Mouse (Mus musculus) forebrain, embryonic 14.5 days (tissue): Measurements from ENCODE around the gene Grik4. TPM values are rescaled to one million over a fixed set of nuclear protein-coding genes. Genes with fewer than 3 reads are reported as not detected.

Experiments
- ATAC-seq: fragments of 200-750 bp; cut with Nextera tagmentation; 2 replicates; pipeline ENCODE4 v1.8.0; 2017; ENCODE audit warnings: mild to moderate bottlenecking, moderate library complexity
- DNase-seq: peaks from one replicate; pipeline ENCODE4 v3.0.0-alpha.2; 2015; ENCODE audit warnings: low spot score
- H3K27ac ChIP-seq: fragments of 300-500 bp; sonication (generic); 2 replicates; pipeline ENCODE4 v1.5.1; 2014; ENCODE audit warnings: low read depth, mild to moderate bottlenecking, control low read depth, low read length, moderate library complexity
- H3K27me3 ChIP-seq: fragments of 300-500 bp; sonication (generic); replicated peaks from 2 replicates; pipeline ENCODE4 v1.6.1; 2014; ENCODE audit warnings: low read length, control low read depth, mixed read lengths; ENCODE audit not compliant: control insufficient read depth, insufficient read depth
- H3K36me3 ChIP-seq: fragments of 300-500 bp; sonication (generic); 2 replicates; pipeline ENCODE4 v1.6.1; 2014; ENCODE audit warnings: low read length, control low read depth; ENCODE audit not compliant: control insufficient read depth, insufficient read depth
- H3K4me1 ChIP-seq: fragments of 300-500 bp; sonication (generic); 2 replicates; pipeline ENCODE4 v1.6.1; 2014; ENCODE audit warnings: antibody characterized with exemption, low read length, control low read depth; ENCODE audit not compliant: control insufficient read depth, insufficient read depth
- H3K4me2 ChIP-seq: fragments of 300-500 bp; sonication (generic); 2 replicates; pipeline ENCODE4 v1.6.1; 2014; ENCODE audit warnings: mild to moderate bottlenecking, control low read depth, low read length
- H3K4me3 ChIP-seq: fragments of 300-500 bp; sonication (generic); 2 replicates; pipeline ENCODE4 v1.5.1; 2014; ENCODE audit warnings: low read depth, low read length, control low read depth
- H3K9ac ChIP-seq: fragments of 300-500 bp; sonication (generic); 2 replicates; pipeline ENCODE4 v1.6.1; 2014; ENCODE audit warnings: mild to moderate bottlenecking, low read length, control low read depth, moderate library complexity
- H3K9me3 ChIP-seq: fragments of 300-500 bp; sonication (generic); replicated peaks from 2 replicates; pipeline ENCODE4 v1.6.1; 2016; ENCODE audit warnings: low read length, control low read depth, mixed read lengths; ENCODE audit not compliant: control insufficient read depth
- WGBS: fragments of 180-500 bp; shearing (Covaris S2); extraction: QIAGEN DNeasy Blood & Tissue Kit; methylation state at CpG from one replicate; pipeline ENCODE4 v1.1.7; 2014; 5-methylcytosine and 5-hydroxymethylcytosine counted together
- polyA plus RNA-seq: library from polyadenylated mRNA; unstranded; fragments of >200 nt; fragmentation: Nextera tagmentation; extraction: Ambion mirVana; gene quantifications from 2 replicates; pipeline ENCODE4 v1.2.1, GENCODE M21; 2014

Grik4 gene
- polyA plus RNA-seq, 1 experiment from 2014 or later, result 1.4 TPM

DNA sequence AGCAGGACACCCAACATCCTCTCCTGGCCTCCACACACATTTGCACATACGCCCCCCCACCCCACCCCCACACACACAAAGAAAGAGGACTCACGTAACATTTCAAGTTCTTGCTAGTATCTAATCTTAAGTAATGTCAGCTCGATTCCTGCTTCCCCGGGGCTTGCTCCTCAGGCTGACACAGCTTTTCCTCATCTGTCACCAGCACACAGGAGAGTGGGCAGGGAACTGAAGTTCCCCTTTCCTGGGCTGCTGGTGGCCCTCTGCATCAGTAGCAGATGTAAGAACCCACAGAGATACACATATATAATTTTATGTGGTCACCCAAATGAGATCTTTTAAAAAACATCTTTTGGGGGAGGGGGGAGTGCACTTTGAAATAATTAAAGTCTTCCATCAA lies 98.2 kb downstream of the Grik4 start:
- H3K9me3 ChIP-seq, result no peaks in the 10 kb centered on the region
- H3K36me3 ChIP-seq, result no peaks in the 10 kb centered on the region
- no peak overlapping the region for H3K9ac ChIP-seq
- H3K4me2 ChIP-seq, result no peak overlapping the region
- H3K4me1 ChIP-seq, result peaks cover 8% of the 10 kb centered on the region; the same call in 1 of the 2 replicates
- no peak for ATAC-seq
- DNase-seq, result no peak
- no peak overlapping the region for H3K27ac ChIP-seq
- WGBS, result 83% methylated on average over 4 of the region's 4 CpGs
- H3K4me3 ChIP-seq, result no peak overlapping the region
- H3K27me3 ChIP-seq, result no peaks in the 10 kb centered on the region

DNA sequence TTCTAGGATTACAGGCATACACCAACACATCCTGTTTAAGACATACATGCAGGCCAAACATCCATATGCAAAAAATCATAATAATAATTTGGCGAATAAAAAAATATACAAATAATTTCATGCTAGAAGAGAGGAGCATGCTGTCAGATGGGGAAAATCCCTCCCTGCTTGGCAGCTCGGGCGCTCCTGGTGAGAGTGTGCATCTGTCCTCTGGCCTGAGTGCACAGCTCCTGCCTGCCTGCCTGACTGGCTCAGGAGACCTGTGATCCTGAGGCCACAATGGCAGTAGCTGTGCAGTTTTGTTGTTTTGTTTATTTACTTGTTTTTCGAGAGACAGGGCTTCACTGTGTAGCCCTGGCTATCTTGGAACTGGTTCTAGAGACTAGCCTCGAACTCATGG lies 100.0 kb downstream of the Grik4 start:
- Histone ChIP-seq H3K4me3 (no peak overlapping the region), H3K27ac (no peak overlapping the region), H3K4me1 (peaks cover 8% of the 10 kb centered on the region; the same call in 1 of the 2 replicates), H3K27me3 (no peaks in the 10 kb centered on the region), H3K9ac (no peak overlapping the region), H3K36me3 (no peaks in the 10 kb centered on the region), H3K9me3 (no peaks in the 10 kb centered on the region), H3K4me2 (no peak overlapping the region)
- WGBS, result 94% methylated on average over 5 of the region's 5 CpGs
- ATAC-seq (no peak), DNase-seq (no peak)

DNA sequence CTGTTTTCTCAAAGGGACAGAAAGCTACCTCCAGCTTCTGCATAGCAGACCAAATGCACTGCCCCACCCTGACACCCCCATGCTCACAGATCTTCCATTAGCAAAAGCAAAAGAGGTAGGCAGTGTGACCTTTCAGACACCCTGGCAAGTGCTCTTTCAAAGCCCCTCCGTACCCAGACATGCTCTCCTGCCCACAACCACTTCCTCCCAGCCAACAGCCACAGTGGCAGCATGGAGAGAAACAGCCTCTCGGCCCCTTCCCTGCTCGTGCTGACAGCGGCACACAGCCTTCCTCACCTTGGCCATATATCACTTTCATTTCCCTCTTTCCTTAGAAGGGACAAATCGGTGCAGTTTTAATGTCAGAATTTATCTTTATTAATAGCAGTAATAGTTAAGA lies 106.0 kb downstream of the Grik4 start:
- Histone ChIP-seq H3K4me2 (no peak overlapping the region), H3K9me3 (no peaks in the 10 kb centered on the region), H3K4me3 (no peak overlapping the region), H3K27me3 (no peaks in the 10 kb centered on the region), H3K4me1 (no peaks in the 10 kb centered on the region), H3K27ac (no peak overlapping the region), H3K36me3 (no peaks in the 10 kb centered on the region), H3K9ac (no peak overlapping the region)
- 83% methylated on average over 5 of the region's 5 CpGs for WGBS
- DNase-seq (no peak), ATAC-seq (no peak)

DNA sequence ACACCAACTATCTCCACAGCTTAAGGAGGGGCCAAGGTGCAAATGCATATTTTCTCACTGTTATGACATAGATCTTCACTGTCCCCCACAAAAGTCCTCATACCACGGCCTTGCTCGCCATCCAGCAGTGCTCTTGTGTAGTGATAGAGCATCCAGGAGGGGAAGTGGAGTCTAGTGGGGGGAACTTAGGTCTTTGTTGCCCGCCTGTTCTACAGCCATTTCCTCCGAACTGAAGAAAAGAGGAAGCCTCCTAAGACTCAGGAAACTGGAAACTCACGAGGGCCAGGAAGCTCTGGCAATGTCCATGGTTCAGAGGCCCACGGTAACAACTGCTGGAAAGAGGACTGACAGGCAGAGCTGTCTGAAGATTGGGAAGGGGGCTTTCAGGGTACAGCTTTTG lies 106.8 kb downstream of the Grik4 start:
- ATAC-seq, result no peak
- H3K9ac ChIP-seq, result no peak overlapping the region
- WGBS, result 80% methylated on average over 6 of the region's 6 CpGs
- H3K4me3 ChIP-seq, result no peak overlapping the region
- no peaks in the 10 kb centered on the region for H3K4me1 ChIP-seq
- DNase-seq, result no peak
- H3K27me3 ChIP-seq, result no peaks in the 10 kb centered on the region
- no peaks in the 10 kb centered on the region for H3K36me3 ChIP-seq
- H3K4me2 ChIP-seq, result no peak overlapping the region
- no peaks in the 10 kb centered on the region for H3K9me3 ChIP-seq
- no peak overlapping the region for H3K27ac ChIP-seq

DNA sequence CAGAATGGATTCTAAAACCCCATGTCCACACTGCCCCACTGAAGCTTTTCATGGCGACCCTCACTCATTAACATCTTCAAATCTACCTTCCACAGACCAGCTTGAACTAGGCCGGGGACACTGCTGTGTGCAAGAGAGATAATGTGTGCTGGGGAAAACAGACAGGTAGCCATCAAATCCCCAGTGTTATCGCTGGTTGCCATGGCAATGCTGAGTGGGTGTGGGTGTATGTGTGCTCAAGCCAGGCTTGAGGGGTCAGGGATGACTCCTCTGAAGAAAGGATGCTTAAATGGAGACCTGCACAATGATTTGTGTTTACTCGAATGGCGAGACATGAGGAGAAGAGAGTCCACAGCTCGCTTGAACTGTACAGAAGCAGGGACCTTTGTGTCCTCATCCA lies 112.7 kb downstream of the Grik4 start:
- DNase-seq (no peak), ATAC-seq (no peak)
- Histone ChIP-seq H3K36me3 (no peaks in the 10 kb centered on the region), H3K4me2 (no peak overlapping the region), H3K27me3 (no peaks in the 10 kb centered on the region), H3K4me1 (peaks cover 3% of the 10 kb centered on the region; the same call in 1 of the 2 replicates), H3K4me3 (no peak overlapping the region), H3K9ac (no peak overlapping the region), H3K27ac (no peak overlapping the region), H3K9me3 (no peaks in the 10 kb centered on the region)
- WGBS, result 84% methylated on average over 6 of the region's 6 CpGs

DNA sequence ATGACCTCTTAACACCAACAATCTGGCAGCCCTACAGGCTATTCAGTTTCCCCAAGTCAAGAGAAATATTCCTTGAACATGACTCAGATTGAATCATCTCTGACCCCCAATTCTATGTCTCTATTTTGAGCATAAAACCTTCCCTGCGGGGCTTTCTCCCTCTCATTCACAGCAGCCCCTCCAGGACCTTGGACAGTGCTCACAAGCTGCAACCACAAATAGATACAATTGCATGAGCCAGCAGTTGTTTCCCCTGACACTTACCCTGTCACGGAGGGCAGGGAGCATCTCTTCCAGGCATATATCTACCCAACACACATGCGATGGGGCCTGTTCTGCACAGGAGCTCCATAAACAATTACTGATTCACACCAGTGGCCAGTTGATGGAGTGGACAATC lies 125.0 kb downstream of the Grik4 start:
- no peak overlapping the region for H3K9ac ChIP-seq
- no peaks in the 10 kb centered on the region for H3K36me3 ChIP-seq
- 58% methylated on average over 3 of the region's 3 CpGs for WGBS
- no peak overlapping the region for H3K4me3 ChIP-seq
- no peaks in the 10 kb centered on the region for H3K9me3 ChIP-seq
- no peak overlapping the region for H3K27ac ChIP-seq
- no peak for ATAC-seq
- H3K27me3 ChIP-seq, result no peaks in the 10 kb centered on the region
- DNase-seq, result no peak
- H3K4me2 ChIP-seq, result no peak overlapping the region
- H3K4me1 ChIP-seq, result no peaks in the 10 kb centered on the region

DNA sequence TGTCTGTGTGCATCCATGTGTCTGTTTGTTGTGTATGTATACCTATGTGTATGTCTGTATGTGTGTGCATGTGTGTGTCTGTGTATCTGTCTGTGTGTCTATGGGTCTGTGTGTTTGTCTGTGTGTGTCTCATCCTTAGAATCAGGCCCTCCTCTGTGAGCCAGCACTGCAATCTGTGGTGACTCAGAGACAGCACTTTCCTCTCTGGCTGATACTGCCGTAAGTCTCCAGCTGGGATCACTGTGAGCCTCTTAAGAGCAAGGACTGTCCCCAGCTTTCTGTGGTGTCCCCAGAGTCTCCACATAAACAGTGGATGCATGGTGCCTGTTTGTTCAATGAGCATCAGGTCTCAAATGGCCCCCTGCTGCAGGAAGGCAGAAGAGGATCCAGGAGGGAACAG lies 127.5 kb downstream of the Grik4 start:
- Histone ChIP-seq H3K36me3 (no peaks in the 10 kb centered on the region), H3K27ac (no peak overlapping the region), H3K27me3 (no peaks in the 10 kb centered on the region), H3K4me3 (no peak overlapping the region), H3K4me1 (no peaks in the 10 kb centered on the region), H3K9me3 (no peaks in the 10 kb centered on the region), H3K4me2 (no peak overlapping the region), H3K9ac (no peak overlapping the region)
- 79% methylated on average over 1 of the region's 1 CpGs for WGBS
- no peak for ATAC-seq
- no peak for DNase-seq

DNA sequence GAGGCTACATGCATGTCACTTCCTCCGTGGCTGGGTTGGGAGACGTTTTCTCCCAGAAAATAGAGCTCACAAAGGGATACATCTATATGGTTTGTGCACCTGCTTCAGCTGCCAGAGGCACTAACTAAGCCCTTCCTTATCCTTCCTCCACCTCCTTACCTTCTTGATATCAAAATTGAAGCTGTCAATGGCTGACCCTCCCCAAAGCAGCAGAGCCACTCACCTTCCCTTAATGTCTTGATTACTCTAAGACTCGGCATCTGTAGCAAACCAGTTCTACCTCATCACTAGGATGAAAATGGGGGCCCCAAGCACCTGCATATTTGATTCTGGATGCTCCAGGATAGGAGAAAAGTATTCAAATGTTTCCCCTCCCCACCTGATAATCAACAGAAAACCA lies 135.1 kb downstream of the Grik4 start:
- H3K4me3 ChIP-seq, result no peak overlapping the region
- no peak overlapping the region for H3K4me2 ChIP-seq
- no peak for DNase-seq
- H3K4me1 ChIP-seq, result no peaks in the 10 kb centered on the region
- no peak for ATAC-seq
- H3K27me3 ChIP-seq, result no peaks in the 10 kb centered on the region
- no peaks in the 10 kb centered on the region for H3K36me3 ChIP-seq
- H3K27ac ChIP-seq, result no peak overlapping the region
- no peak overlapping the region for H3K9ac ChIP-seq
- whole genome bisulfite sequencing, result 91% methylated on average over 3 of the region's 3 CpGs
- no peaks in the 10 kb centered on the region for H3K9me3 ChIP-seq

DNA sequence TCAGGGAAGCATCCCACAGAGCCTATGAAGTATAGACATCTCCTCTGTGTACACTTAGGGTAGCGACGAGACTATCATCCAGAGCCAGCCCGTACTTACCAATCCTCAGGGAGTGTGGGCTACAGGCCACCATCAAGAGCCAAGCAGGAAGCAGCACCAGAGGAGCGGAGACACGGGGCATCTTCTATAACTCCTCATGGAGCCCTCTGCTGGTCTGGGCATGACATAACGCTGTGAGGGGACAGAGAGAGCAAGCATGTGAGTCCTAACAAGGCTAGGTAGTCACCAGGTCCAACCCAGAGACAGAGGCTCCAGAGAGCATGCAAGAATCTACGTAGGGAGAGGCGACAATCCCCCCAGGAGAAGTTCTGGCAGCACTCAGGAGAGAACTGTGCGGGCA lies 135.9 kb downstream of the Grik4 start:
- Histone ChIP-seq H3K36me3 (no peaks in the 10 kb centered on the region), H3K27ac (no peak overlapping the region), H3K4me1 (no peaks in the 10 kb centered on the region), H3K9me3 (no peaks in the 10 kb centered on the region), H3K9ac (no peak overlapping the region), H3K4me3 (no peak overlapping the region), H3K4me2 (no peak overlapping the region), H3K27me3 (no peaks in the 10 kb centered on the region)
- DNase-seq (no peak), ATAC-seq (no peak)
- WGBS, result 75% methylated on average over 9 of the region's 9 CpGs
